8 mouse cellular contexts compared by ENCODE assay signal in genomic region chr7:127589637-127590036, GRCm38 (mm10). TPM values are rescaled to one million over a fixed set of nuclear protein-coding genes. Genes with fewer than 3 reads are reported as not detected.
DNase-seq lines count a peak whose midpoint lies in the region; ATAC-seq and TF ChIP-seq lines count a peak whose summit lies in the region.

No protein-coding gene starts in this region.

- peak overlapping the region; percentile 88 for H3K4me2 ChIP-seq in embryonic facial prominence, embryonic 14.5 days (ENCODE audit: low read depth, low read length)
- peak overlapping the region; percentile 75 for H3K4me2 ChIP-seq in intestine, embryonic 16.5 days (ENCODE audit: low read depth, low read length)
- H3K4me2 ChIP-seq in neural tube, embryonic 13.5 days = peak overlapping the region; percentile 80

- H3K27me3 ChIP-seq in embryonic facial prominence, embryonic 14.5 days (replicated peaks; ENCODE audit: control insufficient read depth, insufficient read depth, low read length) = no peaks in the 10 kb centered on the region
- H3K27me3 ChIP-seq in intestine, embryonic 16.5 days (replicated peaks; ENCODE audit: control insufficient read depth, insufficient read depth, low read length) = no peaks in the 10 kb centered on the region
- no peaks in the 10 kb centered on the region for H3K27me3 ChIP-seq in neural tube, embryonic 13.5 days

- no peak for TF ChIP-seq CTCF in layer of hippocampus, adult 2 months (conservative IDR thresholded peaks at IDR 0.05)

- H3K36me3 ChIP-seq in embryonic facial prominence, embryonic 14.5 days (ENCODE audit: control insufficient read depth, insufficient read depth, low read length) = peaks cover 56% of the 10 kb centered on the region
- peaks cover 26% of the 10 kb centered on the region for H3K36me3 ChIP-seq in intestine, embryonic 16.5 days (ENCODE audit: control insufficient read depth, insufficient read depth, low read length)
- H3K36me3 ChIP-seq in neural tube, embryonic 13.5 days = peaks cover 57% of the 10 kb centered on the region

- H3K4me1 ChIP-seq in embryonic facial prominence, embryonic 14.5 days (ENCODE audit: control insufficient read depth, insufficient read depth, low read length) = peaks cover 9% of the 10 kb centered on the region
- peaks cover 14% of the 10 kb centered on the region for H3K4me1 ChIP-seq in intestine, embryonic 16.5 days (ENCODE audit: control insufficient read depth, insufficient read depth, low read length)
- H3K4me1 ChIP-seq in neural tube, embryonic 13.5 days (replicated peaks) = peaks cover 24% of the 10 kb centered on the region

- no peak for ATAC-seq in embryonic facial prominence, embryonic 14.5 days (ENCODE audit: low read depth)
- no peak for ATAC-seq in intestine, embryonic 16.5 days
- ATAC-seq in neural tube, embryonic 13.5 days (ENCODE audit: low read depth) = no peak

- no peak for DNase-seq in layer of hippocampus, adult 2 months (ENCODE audit: low spot score in 2 of 2)
- no peak for DNase-seq in layer of hippocampus, postnatal 14 days (ENCODE audit: low spot score in 2 of 2)
- DNase-seq in embryonic facial prominence, embryonic 14.5 days (ENCODE audit: low spot score) = no peak
- no peak for DNase-seq in right cerebral cortex, postnatal 10 days (ENCODE audit: low spot score in 2 of 2)
- DNase-seq in left cerebral cortex, postnatal 36 days (ENCODE audit: low spot score in 2 of 2) = no peak
- DNase-seq in layer of hippocampus, adult 9-11 months = no peak

- WGBS in embryonic facial prominence, embryonic 14.5 days = 89% methylated on average over 9 of the region's 9 CpGs
- WGBS in intestine, embryonic 16.5 days = 90% methylated on average over 9 of the region's 9 CpGs
- WGBS in neural tube, embryonic 13.5 days = 94% methylated on average over 9 of the region's 9 CpGs

- intact Hi-C loops in left cerebral cortex, postnatal 36 days (cut with DNase I) = no loop called here

- H3K9me3 ChIP-seq in embryonic facial prominence, embryonic 14.5 days (ENCODE audit: control insufficient read depth, low read length) = no peaks in the 10 kb centered on the region
- H3K9me3 ChIP-seq in intestine, embryonic 16.5 days (ENCODE audit: control insufficient read depth, low read length) = no peaks in the 10 kb centered on the region
- no peaks in the 10 kb centered on the region for H3K9me3 ChIP-seq in neural tube, embryonic 13.5 days

- no peak overlapping the region for H3K27ac ChIP-seq in layer of hippocampus, adult 2 months
- H3K27ac ChIP-seq in embryonic facial prominence, embryonic 14.5 days (replicated peaks; ENCODE audit: low read depth, low read length) = no peak overlapping the region
- H3K27ac ChIP-seq in intestine, embryonic 16.5 days (ENCODE audit: low read length) = no peak overlapping the region
- no peak overlapping the region for H3K27ac ChIP-seq in neural tube, embryonic 13.5 days (replicated peaks)

- peak overlapping the region; percentile 94; the same call in 1 of the 2 replicates for H3K9ac ChIP-seq in embryonic facial prominence, embryonic 14.5 days (ENCODE audit: low read depth, low read length)
- H3K9ac ChIP-seq in intestine, embryonic 16.5 days (ENCODE audit: low read depth, low read length) = peak overlapping the region; percentile 91
- H3K9ac ChIP-seq in neural tube, embryonic 13.5 days = peak overlapping the region; percentile 87

- peak overlapping the region; percentile 99 for H3K4me3 ChIP-seq in layer of hippocampus, adult 2 months
- peak overlapping the region; percentile 95 for H3K4me3 ChIP-seq in embryonic facial prominence, embryonic 14.5 days (ENCODE audit: low read depth, low read length)
- peak overlapping the region; percentile 92; the same call in 1 of the 2 replicates for H3K4me3 ChIP-seq in intestine, embryonic 16.5 days (ENCODE audit: low read length)
- peak overlapping the region; percentile 92 for H3K4me3 ChIP-seq in neural tube, embryonic 13.5 days

RNA-seq across cellular contexts. Expression of gene Rnf40, which starts 1.1 kb away (rescaled TPM):
- total RNA-seq in layer of hippocampus, adult 2 months (2021) = 10 to 100 TPM; 69.5 to 72.8 TPM
- total RNA-seq in layer of hippocampus, postnatal 14 days (2021) = 10 to 100 TPM; 69.9 to 72.1 TPM
- 35.9 and 47.7 TPM in 2 replicates for polyA plus RNA-seq in embryonic facial prominence, embryonic 14.5 days (2014; fragmentation: Nextera tagmentation; extraction: Ambion mirVana)
- polyA plus RNA-seq in intestine, embryonic 16.5 days (2015; fragmentation: Nextera tagmentation; extraction: Ambion mirVana) = 34.3 and 35.2 TPM in 2 replicates
- 43.5 and 48.3 TPM in 2 replicates for polyA plus RNA-seq in neural tube, embryonic 13.5 days (2015; fragmentation: Nextera tagmentation; extraction: Ambion mirVana)
- total RNA-seq in left cerebral cortex, postnatal 36 days (2021) = 10 to 100 TPM; 63.1 to 81.0 TPM

RNA-seq across cellular contexts. Expression of gene Ccdc189, which starts 1.2 kb away (rescaled TPM):
- total RNA-seq in layer of hippocampus, adult 2 months (2021) = 10 to 100 TPM; 11.5 to 12.9 TPM
- total RNA-seq in layer of hippocampus, postnatal 14 days (2021) = 10 to 100 TPM in 1 of 2 experiments, 1 to 10 TPM in 1; 9.3 to 12.4 TPM
- polyA plus RNA-seq in embryonic facial prominence, embryonic 14.5 days (2014; fragmentation: Nextera tagmentation; extraction: Ambion mirVana) = 9.9 and 10.4 TPM in 2 replicates
- 4.8 and 5.2 TPM in 2 replicates for polyA plus RNA-seq in intestine, embryonic 16.5 days (2015; fragmentation: Nextera tagmentation; extraction: Ambion mirVana)
- polyA plus RNA-seq in neural tube, embryonic 13.5 days (2015; fragmentation: Nextera tagmentation; extraction: Ambion mirVana) = 9.2 and 11.2 TPM in 2 replicates
- total RNA-seq in left cerebral cortex, postnatal 36 days (2021) = 1 to 10 TPM; 9.3 to 9.7 TPM

RNA-seq across cellular contexts. Expression of gene Phkg2, which starts 16.5 kb away (rescaled TPM):
- total RNA-seq in layer of hippocampus, adult 2 months (2021) = 10 to 100 TPM; 80.4 to 84.2 TPM
- total RNA-seq in layer of hippocampus, postnatal 14 days (2021) = 10 to 100 TPM; 79.5 to 83.7 TPM
- polyA plus RNA-seq in embryonic facial prominence, embryonic 14.5 days (2014; fragmentation: Nextera tagmentation; extraction: Ambion mirVana) = 35.2 TPM in 2 replicates
- 35.7 and 37.7 TPM in 2 replicates for polyA plus RNA-seq in intestine, embryonic 16.5 days (2015; fragmentation: Nextera tagmentation; extraction: Ambion mirVana)
- polyA plus RNA-seq in neural tube, embryonic 13.5 days (2015; fragmentation: Nextera tagmentation; extraction: Ambion mirVana) = 59.1 and 62.8 TPM in 2 replicates
- total RNA-seq in left cerebral cortex, postnatal 36 days (2021) = 10 to 100 TPM; 69.2 to 81.4 TPM

RNA-seq across cellular contexts. Expression of gene Zfp629, which starts 26.0 kb away (rescaled TPM):
- 10 to 100 TPM; 21.8 to 22.5 TPM for total RNA-seq in layer of hippocampus, adult 2 months (2021)
- total RNA-seq in layer of hippocampus, postnatal 14 days (2021) = 10 to 100 TPM; 21.3 to 22.6 TPM
- polyA plus RNA-seq in embryonic facial prominence, embryonic 14.5 days (2014; fragmentation: Nextera tagmentation; extraction: Ambion mirVana) = 13.0 and 17.9 TPM in 2 replicates
- 7.9 and 8.5 TPM in 2 replicates for polyA plus RNA-seq in intestine, embryonic 16.5 days (2015; fragmentation: Nextera tagmentation; extraction: Ambion mirVana)
- polyA plus RNA-seq in neural tube, embryonic 13.5 days (2015; fragmentation: Nextera tagmentation; extraction: Ambion mirVana) = 22.8 and 23.1 TPM in 2 replicates
- total RNA-seq in left cerebral cortex, postnatal 36 days (2021) = 10 to 100 TPM; 22.1 to 24.7 TPM

RNA-seq across cellular contexts. Expression of gene Tmem265, which starts 28.4 kb away (rescaled TPM):
- total RNA-seq in layer of hippocampus, adult 2 months (2021) = not detected
- total RNA-seq in layer of hippocampus, postnatal 14 days (2021) = 1 to 10 TPM in 1 of 2 experiments, under 1 TPM in 1; 0.94 to 2.2 TPM
- polyA plus RNA-seq in embryonic facial prominence, embryonic 14.5 days (2014; fragmentation: Nextera tagmentation; extraction: Ambion mirVana) = 4.1 and 5.3 TPM in 2 replicates
- polyA plus RNA-seq in intestine, embryonic 16.5 days (2015; fragmentation: Nextera tagmentation; extraction: Ambion mirVana) = 5.1 and 7.7 TPM in 2 replicates
- polyA plus RNA-seq in neural tube, embryonic 13.5 days (2015; fragmentation: Nextera tagmentation; extraction: Ambion mirVana) = 4.5 and 4.8 TPM in 2 replicates
- total RNA-seq in left cerebral cortex, postnatal 36 days (2021) = 1 to 10 TPM in 1 of 2 experiments, not detected in 1; 3.4 TPM
